Mouse (Mus musculus) spleen, adult 10 weeks (tissue): ENCODE measurements around the gene Hoxb3. TPM values are rescaled to one million over a fixed set of nuclear protein-coding genes. Genes with fewer than 3 reads are reported as not detected.

Experiments used
- polyA plus RNA-seq: library from polyadenylated mRNA; stranded (reverse); fragments of 350-450 nt; fragmentation: Illumina TruSeq; extraction: RNeasy Lipid Tissue Mini Kit (QIAGEN cat#74804); gene quantifications from one replicate; pipeline ENCODE4 v1.2.3, GENCODE M21; 2015; ENCODE audit warnings: low replicate concordance; ENCODE audit not compliant: insufficient read depth

Hoxb3 gene
- polyA plus RNA-seq = 1.9 TPM

GRCm38 (mm10) chr11:96323154-96323553 is at the start of gene Hoxb3:
Hoxb3 (plus strand) TSS chr11:96323326.

GRCm38 (mm10) chr11:96281855-96282570 is 41.1 kb upstream of the Hoxb3 start, which contains the start of gene Hoxb8:
Hoxb8 (plus strand) TSS chr11:96281905.

GRCm38 (mm10) chr11:96285771-96286738 is 37.1 kb upstream of the Hoxb3 start, which contains the start of gene Hoxb7:
Hoxb7 (plus strand) TSS chr11:96286623.

GRCm38 (mm10) chr11:96291681-96292564 is 31.2 kb upstream of the Hoxb3 start, which contains the start of gene Hoxb6:
Hoxb6 (plus strand) TSS chr11:96292476.

GRCm38 (mm10) chr11:96303151-96304099 is 19.7 kb upstream of the Hoxb3 start, which contains the start of gene Hoxb5:
Hoxb5 (plus strand) TSS chr11:96303336.

GRCm38 (mm10) chr11:96317608-96318367 is 5.3 kb upstream of the Hoxb3 start, which contains the start of gene Hoxb4:
Hoxb4 (plus strand) TSS chr11:96318267.

GRCm38 (mm10) chr11:96350341-96350624 is 27.2 kb downstream of the Hoxb3 start, which contains the start of gene Hoxb2:
Hoxb2 (plus strand) TSS chr11:96350525.

GRCm38 (mm10) chr11:96365441-96366091 is 42.4 kb downstream of the Hoxb3 start, which contains the start of gene Hoxb1:
Hoxb1 (plus strand) TSS chr11:96365752.

Other genes with a start within 250 kb of the Hoxb3 start
- 55.6 TPM for gene Atp5g1, start 247.7 kb upstream of the Hoxb3 start, polyA plus RNA-seq
- gene Calcoco2, start 211.4 kb upstream of the Hoxb3 start, polyA plus RNA-seq = not detected
- not detected for gene Ttll6, start 189.5 kb upstream of the Hoxb3 start, polyA plus RNA-seq
- not detected for gene Hoxb13, start 129.0 kb upstream of the Hoxb3 start, polyA plus RNA-seq
- 0.79 TPM for gene Hoxb9, start 51.9 kb upstream of the Hoxb3 start, polyA plus RNA-seq
- 0.17 TPM for gene Hoxb8, start 41.4 kb upstream of the Hoxb3 start, polyA plus RNA-seq
- gene Hoxb7, start 36.7 kb upstream of the Hoxb3 start, polyA plus RNA-seq = 1.9 TPM
- gene Hoxb6, start 30.9 kb upstream of the Hoxb3 start, polyA plus RNA-seq = 0.43 TPM
- gene Hoxb5, start 20.0 kb upstream of the Hoxb3 start, polyA plus RNA-seq = 0.37 TPM
- 3.3 TPM for gene Hoxb4, start 5.1 kb upstream of the Hoxb3 start, polyA plus RNA-seq
- 0.69 TPM for gene Hoxb2, start 27.2 kb downstream of the Hoxb3 start, polyA plus RNA-seq
- not detected for gene Hoxb1, start 42.4 kb downstream of the Hoxb3 start, polyA plus RNA-seq
- 74.8 TPM for gene Skap1, start 141.3 kb downstream of the Hoxb3 start, polyA plus RNA-seq